Mouse (Mus musculus): ENCODE data around the gene Arhgef19.

Arhgef19 gene

DNA sequence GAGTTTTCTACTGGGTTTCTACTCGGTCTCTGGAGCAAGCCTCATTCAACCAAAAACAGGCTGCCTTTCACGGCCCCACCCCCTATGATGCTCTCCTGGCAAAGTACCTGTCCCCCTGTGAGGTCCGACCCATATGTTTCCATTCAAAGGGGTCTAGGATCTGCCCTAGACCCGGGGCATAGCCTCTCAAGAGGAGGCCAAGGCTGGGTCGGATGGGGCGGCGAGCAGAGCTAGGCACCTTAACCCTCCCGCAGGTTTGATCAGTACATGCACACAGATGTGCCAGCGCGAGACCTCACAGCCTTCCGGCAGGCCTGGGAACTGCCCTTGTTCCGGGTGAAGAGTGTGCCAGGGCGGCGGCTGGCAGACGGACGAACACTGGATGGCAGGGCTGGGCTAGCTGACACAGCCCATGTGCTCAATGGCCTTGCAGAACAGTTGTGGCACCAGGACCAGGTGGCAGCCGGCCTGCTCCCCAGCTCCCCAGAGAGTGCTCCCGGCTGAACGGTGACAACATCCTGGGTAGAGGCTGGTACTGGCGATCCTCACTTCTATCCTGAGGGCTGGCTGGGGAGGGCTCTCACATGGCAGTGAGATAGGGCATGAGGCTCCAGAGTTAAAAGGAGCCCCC is 19.6 kb upstream of the Arhgef19 start:
- ChIA-PET POLR2A (interaction anchor here in 2 of 4 experiments (0.6 to 1.2 kb wide), 4 partner anchors 10 to 265 kb away, joined by 3 to 5 read pairs (median 4); no protein-coding TSS in a partner anchor), CTCF (interaction anchor here in 3 of 4 experiments (1.0 to 1.6 kb wide), 4 partner anchors 15 to 165 kb away, joined by 3 to 6 read pairs (median 4); no protein-coding TSS in a partner anchor)

DNA sequence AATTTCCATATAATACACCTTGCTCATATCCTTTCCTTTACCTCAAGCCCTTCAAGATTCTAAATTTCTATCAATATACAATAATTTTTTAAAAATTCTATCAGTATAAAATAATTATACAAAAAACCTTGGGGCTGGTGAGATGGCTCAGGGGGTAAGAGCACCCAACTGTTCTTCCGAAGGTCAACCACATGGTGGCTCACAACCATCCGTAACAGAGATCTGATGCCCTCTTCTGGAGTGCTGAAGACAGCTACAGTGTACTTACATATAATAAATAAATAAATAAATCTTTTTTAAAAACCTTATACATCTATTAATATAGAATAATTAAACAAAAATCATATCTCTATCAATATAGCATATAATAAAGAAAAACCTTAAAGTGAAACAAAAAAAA is 17.5 kb upstream of the Arhgef19 start:
- CTCF ChIA-PET: interaction anchor here in 1 of 4 experiments (1.3 to 1.5 kb wide), 2 partner anchors 21 to 54 kb away, joined by 3 to 4 read pairs; no protein-coding TSS in a partner anchor
- POLR2A ChIA-PET: no interaction called here

DNA sequence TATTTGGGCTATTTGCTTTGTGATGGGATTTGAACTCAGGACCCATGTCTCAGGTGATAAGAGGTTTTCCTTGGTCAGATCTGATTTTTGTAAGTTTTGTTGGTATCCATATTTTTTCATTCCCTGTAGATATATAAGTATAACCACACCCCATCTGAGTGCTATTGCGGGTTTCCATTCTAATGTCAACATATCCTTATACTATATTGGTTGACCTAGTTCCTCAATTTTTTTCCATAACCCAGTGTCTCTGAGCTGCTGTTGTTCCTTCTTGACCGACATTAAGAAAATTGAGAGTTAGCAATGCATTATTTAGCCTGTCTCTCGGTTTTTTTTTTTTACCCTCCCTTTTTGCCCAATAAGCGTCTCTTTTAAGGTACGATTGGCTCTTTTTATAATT is 16.5 kb upstream of the Arhgef19 start:
- ChIA-PET POLR2A (no interaction called here), CTCF (no interaction called here)

DNA sequence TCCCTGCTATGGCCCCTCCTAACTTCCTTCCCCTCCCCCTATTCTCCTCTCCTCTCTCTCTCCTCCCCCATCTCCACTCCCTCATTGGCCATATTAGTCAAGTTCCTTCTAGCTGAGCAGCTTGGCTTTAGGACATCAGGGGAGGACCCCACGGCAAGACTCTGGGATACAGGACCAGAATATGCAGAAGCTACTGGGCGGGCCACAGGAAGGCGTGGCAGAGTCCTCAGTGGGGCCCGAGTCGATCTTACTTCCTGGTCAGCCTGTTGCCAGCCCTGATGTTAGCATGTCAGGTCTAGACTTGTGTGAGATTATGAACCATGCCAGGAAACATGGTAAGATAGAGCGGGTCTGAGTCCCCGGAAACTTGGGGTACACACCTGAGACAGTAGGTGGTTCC is 10.6 kb upstream of the Arhgef19 start:
- CTCF ChIA-PET: interaction anchor here in 1 of 4 experiments (0.7 kb wide), 1 partner anchor 188 kb away, joined by 3 read pairs; no protein-coding TSS in a partner anchor
- POLR2A ChIA-PET: interaction anchor here (0.6 to 4.1 kb wide), 12 partner anchors 11 to 327 kb away, joined by 3 to 24 read pairs (median 3); partner anchors contain the start of genes Arhgef19 (in 2 of the 4) and Rsg1 (in 1 of the 4)

DNA sequence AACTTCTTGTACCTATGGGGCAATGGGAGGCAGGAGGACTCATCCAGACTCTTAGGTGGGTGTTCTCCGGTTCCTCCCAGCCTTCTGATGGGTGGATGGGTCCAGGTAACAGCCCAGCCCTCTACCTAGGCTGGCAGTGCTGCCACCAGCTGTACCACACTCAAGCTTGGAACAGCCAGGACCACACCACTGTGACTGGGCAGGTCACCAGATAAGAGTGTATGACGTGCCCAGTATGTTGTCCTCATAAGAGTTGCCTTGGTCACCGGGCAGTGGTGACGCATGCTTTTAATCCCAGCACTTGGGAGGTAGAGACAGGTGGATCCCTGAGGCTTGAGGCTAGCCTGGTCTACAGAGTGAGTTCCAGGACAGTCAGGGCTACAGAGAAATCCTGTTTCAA is 6.1 kb upstream of the Arhgef19 start:
- ChIA-PET POLR2A (interaction anchor here in 1 of 4 experiments (0.8 kb wide), 1 partner anchor 17 kb away, joined by 3 read pairs; no protein-coding TSS in a partner anchor), CTCF (interaction anchor here in 2 of 4 experiments (0.6 to 1.2 kb wide), 2 partner anchors 28 to 234 kb away, joined by 3 to 5 read pairs; no protein-coding TSS in a partner anchor)

DNA sequence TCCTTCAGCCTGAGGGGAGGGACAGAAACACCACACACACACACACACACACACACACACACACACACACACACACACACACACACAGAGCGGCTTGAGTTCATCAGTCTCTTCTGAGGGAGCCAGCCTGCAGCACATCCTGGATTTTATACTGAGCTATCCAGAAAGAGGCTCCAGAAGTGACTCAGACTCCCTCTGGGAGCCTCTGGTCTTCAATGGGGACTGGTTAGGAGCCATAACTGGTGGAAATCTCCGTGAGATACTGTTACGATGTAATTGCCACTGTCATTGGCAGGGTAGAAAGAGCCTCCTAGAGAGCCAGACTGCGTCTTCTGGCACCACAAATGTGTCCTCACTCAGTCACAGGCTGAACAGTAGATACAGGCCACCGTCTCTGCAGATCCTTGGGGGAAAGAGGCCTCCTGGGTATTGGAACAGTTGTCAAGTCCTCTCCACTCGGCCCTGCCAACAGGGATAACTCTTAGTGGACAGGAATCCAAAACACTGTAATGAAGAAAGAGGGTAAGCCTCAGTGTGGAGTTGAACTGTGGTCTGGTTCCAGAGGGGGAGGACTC is 3.7 kb upstream of the Arhgef19 start:
- POLR2A ChIA-PET: interaction anchor here in 3 of 4 experiments (0.6 to 1.4 kb wide), 5 partner anchors 11 to 830 kb away, joined by 3 to 8 read pairs (median 3); no protein-coding TSS in a partner anchor

DNA sequence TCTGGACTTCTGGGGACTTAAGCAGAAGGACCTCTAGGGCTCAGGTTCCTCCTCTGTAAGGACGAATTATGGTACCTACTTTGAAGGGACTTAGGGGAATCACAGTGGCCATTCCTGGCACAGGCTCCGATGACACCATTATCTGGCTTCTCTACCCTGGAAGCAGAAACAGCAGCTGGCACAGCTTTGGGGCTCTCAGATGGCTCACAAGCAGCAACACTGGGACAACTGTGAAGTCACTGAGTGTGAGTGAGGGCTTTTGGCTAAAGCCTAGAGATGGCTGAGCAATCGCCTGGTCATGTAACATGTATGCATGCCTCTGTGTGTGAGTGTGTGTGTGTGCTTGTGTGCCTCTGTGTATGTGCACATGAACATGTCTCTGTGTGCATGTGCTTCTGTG is 2.4 kb upstream of the Arhgef19 start:
- POLR2A ChIA-PET: interaction anchor here in 1 of 4 experiments (0.6 kb wide), 1 partner anchor 66 kb away, joined by 3 read pairs; no protein-coding TSS in a partner anchor
- CTCF ChIA-PET: no interaction called here

More for the DNA sequence above, 3.7 kb upstream of the Arhgef19 start:
- CTCF ChIA-PET: interaction anchor here in 1 of 4 experiments (0.6 kb wide), 1 partner anchor 469 kb away, joined by 3 read pairs; no protein-coding TSS in a partner anchor

DNA sequence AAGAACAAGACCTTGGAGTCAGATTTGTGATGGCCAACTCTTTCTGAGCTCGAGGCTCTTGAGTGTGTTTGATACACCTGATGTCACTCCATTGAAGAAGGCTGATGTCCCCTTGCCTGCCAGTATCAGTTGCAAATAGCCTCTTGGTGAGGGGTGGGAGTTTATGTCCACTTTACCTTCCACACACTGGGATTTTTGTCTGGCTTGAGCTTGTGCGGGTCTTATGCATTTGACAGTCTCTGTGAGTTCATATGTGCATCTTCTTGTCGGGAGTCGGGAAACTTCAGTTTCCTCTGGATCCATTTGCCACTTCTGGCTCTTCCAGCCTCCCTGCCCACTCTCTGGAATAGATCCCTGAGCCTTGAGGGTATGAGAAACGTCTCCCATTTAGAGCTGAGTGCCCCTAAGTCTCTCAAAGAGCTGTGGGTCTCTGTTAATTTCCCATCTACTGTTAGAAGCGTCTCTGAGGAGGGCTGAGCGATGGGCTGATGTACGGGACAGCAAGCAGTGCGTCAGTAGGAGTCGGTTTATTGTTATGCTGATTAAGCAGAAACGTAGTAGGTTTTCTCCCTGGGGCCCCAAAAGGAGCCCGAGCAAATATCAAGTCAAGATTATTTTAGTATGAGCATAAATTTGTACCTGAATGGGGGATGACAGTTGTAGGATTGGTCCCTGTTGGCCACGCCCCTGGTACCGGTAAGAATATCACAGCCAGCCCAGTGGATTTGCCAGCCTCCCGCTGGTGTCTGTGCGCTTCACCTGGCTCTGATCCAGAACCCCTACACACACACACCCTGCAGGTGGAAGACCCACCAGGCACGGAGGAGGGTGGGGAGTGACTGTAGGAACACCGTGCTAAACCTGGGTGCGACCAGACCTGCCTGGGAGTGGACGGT is 559 bp upstream of the Arhgef19 start:
- POLR2A ChIA-PET: interaction anchor here in 3 of 4 experiments (0.5 to 4.2 kb wide), 11 partner anchors 9 to 333 kb away, joined by 3 to 24 read pairs (median 5); no protein-coding TSS in a partner anchor

DNA sequence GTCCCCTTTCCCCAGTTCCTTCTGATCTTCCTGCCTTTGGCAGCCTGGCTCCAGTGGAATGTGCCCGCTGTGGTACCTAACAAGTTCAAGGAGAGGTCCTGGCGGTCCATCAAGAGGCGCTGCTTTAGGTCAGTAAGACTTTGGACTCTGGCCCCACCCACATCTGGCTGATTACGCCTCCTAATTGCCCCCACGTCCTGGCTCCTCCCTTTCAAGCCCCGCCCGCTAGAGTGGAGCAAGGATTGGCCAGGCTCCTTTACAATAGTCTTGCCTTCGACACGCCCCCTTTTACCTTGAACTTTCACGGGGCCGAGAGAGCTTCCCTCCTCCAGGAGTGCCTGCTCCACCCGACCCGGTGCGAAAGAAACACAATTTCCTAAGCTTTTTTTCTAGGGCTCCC is 1.3 kb downstream of the Arhgef19 start:
- POLR2A ChIA-PET: interaction anchor here in 3 of 4 experiments (0.6 to 4.2 kb wide), 26 partner anchors 9 to 328 kb away, joined by 3 to 24 read pairs (median 4); no protein-coding TSS in a partner anchor
- CTCF ChIA-PET: interaction anchor here (0.5 to 2.8 kb wide), 10 partner anchors 14 to 190 kb away, joined by 3 to 9 read pairs (median 3); partner anchors contain the start of gene Fbxo42 (in 1 of the 4)

More for the DNA sequence above, 559 bp upstream of the Arhgef19 start:
- CTCF ChIA-PET: interaction anchor here in 3 of 4 experiments (0.6 to 1.3 kb wide), 5 partner anchors 9 to 160 kb away, joined by 3 read pairs; partner anchors contain the start of gene Necap2 (in 1 of the 3)

DNA sequence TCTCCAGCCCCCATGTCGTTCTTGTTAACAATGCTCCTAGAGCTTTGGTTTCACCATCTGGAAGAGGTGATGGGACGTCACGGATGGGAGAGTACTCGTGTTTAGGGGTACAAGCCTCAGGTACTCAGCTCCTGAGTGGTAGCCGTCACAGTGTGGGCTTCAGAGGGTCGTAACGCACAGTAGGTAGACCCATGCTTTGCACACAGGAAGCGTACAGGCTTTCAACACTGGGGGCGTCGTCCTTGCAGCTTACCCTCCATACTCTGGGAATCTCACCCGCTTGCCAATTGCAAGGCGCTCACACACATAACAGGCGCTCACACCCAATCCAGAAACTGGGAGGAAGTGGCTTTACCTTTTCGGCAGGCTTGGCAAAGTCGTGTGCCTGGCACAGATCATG is 2.6 kb downstream of the Arhgef19 start:
- ChIA-PET POLR2A (interaction anchor here in 2 of 4 experiments (0.5 to 4.2 kb wide), 13 partner anchors 8 to 127 kb away, joined by 3 to 24 read pairs (median 4); no protein-coding TSS in a partner anchor), CTCF (interaction anchor here in 2 of 4 experiments (0.6 to 2.8 kb wide), 3 partner anchors 94 to 120 kb away, joined by 3 to 9 read pairs (median 3); partner anchors contain the start of gene Fbxo42 (in 1 of the 2))

DNA sequence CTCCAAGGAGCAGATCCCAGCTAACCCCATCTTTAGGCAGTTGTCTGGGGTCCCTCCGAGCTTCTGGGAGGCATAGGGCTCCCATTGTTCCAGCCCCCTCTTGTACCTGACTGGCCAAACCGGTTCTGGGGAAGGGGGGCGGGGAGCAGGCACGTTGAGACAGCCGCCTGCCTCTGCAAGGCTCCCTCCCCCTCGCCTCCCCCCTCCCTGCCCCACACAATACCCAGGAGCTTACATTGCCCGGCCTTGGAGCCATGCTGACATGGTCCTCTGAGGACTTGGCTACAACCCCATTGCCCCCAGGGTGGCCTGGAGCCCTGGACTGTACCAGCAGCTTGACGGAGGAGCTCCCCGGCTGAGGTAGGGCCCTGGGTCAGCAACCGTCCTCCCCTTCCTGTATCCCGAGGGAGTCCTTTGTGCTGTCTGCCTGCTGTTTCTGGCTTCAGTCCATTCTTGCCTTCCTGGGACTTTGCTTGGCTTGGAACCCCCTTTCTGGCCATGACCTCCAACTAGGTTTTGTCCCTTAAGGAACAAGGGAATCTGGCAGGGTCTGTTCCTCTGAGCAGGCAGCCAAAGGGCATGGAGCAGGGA is 3.4 kb downstream of the Arhgef19 start:
- CTCF ChIA-PET: interaction anchor here in 3 of 4 experiments (0.6 to 2.8 kb wide), 7 partner anchors 10 to 202 kb away, joined by 3 to 9 read pairs (median 3); partner anchors contain the start of gene Fbxo42 (in 1 of the 3)
- POLR2A ChIA-PET: interaction anchor here in 3 of 4 experiments (0.6 to 1.3 kb wide), 12 partner anchors 10 to 322 kb away, joined by 3 to 6 read pairs (median 4); no protein-coding TSS in a partner anchor

DNA sequence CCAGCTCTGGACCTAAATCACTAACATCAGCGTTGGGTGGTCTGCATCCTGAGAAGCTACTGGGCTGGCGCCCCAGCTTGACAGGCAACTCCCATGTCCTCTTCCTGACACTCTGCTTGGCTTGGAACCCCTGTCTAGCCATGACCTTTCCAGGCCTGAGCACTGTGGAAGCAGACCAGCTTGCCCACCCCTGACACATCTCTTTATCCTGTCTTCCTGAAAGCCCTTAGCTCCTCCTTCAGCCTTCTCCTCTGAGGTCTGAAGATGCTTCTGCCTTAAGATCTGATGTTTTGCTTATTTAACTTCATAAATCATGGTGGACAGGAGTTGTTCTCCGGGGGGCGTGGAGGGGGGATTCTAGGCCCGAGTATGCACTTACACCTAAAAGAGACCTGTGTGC is 4.3 kb downstream of the Arhgef19 start:
- ChIA-PET CTCF (interaction anchor here in 2 of 4 experiments (0.7 to 1.1 kb wide), 2 partner anchors 27 to 122 kb away, joined by 3 to 4 read pairs; no protein-coding TSS in a partner anchor), POLR2A (interaction anchor here in 1 of 4 experiments (0.8 to 1.6 kb wide), 3 partner anchors 16 to 322 kb away, joined by 3 to 7 read pairs (median 3); no protein-coding TSS in a partner anchor)

DNA sequence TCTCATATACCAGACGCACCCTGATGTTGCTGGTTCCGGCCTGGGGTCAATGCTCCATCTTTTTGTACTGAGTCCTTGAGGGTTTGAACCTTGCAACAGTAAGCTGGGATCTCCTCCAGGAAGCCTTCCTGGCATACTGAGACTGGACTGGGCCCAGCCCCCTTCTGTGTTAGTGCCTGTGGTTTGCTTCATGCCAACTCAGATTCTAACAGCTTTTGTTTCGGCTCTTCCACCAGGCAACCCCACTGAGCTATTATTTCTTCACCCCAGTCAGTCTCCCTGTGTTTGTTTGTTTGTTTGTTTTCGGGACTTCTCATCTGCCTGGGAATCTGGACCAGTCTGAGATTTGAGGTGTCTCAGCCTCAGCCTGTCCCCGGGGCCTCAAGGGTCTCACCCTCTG is 5.1 kb downstream of the Arhgef19 start:
- CTCF ChIA-PET: interaction anchor here in 1 of 4 experiments (1.0 to 1.1 kb wide), 2 partner anchors 28 to 102 kb away, joined by 3 read pairs; no protein-coding TSS in a partner anchor
- POLR2A ChIA-PET: interaction anchor here in 1 of 4 experiments (1.2 to 1.6 kb wide), 4 partner anchors 13 to 70 kb away, joined by 3 to 7 read pairs (median 3); no protein-coding TSS in a partner anchor

DNA sequence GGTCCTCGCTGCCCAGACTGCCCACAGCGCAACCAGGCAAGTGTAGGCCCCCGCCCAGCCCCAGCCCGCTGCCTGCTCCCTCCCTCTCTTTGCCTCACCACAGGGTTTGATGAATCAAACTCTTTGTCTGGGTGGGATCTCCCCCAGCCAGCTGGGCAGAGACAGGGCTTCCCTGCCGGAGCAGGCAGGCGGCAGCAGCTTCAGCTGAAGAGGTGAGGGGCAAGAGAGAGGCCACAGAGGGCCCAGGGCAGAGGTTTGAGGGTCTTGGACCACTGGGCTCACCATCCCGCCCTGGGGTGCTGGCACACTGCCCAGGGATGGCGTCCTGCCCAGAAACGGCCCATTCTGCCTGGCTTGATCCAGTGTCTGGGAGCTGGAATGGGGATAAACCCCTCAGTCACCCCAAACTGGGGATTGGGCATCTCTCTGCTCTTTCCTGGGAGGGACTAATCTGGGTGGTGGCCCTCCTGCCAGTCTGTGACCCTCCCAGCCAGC is 5.7 kb downstream of the Arhgef19 start:
- ChIA-PET CTCF (interaction anchor here in 1 of 4 experiments (0.8 to 1.0 kb wide), 2 partner anchors 102 to 154 kb away, joined by 3 read pairs; partner anchors contain the start of gene Clcnka), POLR2A (interaction anchor here in 1 of 4 experiments (1.2 to 2.0 kb wide), 5 partner anchors 12 to 71 kb away, joined by 3 to 7 read pairs (median 3); no protein-coding TSS in a partner anchor)

DNA sequence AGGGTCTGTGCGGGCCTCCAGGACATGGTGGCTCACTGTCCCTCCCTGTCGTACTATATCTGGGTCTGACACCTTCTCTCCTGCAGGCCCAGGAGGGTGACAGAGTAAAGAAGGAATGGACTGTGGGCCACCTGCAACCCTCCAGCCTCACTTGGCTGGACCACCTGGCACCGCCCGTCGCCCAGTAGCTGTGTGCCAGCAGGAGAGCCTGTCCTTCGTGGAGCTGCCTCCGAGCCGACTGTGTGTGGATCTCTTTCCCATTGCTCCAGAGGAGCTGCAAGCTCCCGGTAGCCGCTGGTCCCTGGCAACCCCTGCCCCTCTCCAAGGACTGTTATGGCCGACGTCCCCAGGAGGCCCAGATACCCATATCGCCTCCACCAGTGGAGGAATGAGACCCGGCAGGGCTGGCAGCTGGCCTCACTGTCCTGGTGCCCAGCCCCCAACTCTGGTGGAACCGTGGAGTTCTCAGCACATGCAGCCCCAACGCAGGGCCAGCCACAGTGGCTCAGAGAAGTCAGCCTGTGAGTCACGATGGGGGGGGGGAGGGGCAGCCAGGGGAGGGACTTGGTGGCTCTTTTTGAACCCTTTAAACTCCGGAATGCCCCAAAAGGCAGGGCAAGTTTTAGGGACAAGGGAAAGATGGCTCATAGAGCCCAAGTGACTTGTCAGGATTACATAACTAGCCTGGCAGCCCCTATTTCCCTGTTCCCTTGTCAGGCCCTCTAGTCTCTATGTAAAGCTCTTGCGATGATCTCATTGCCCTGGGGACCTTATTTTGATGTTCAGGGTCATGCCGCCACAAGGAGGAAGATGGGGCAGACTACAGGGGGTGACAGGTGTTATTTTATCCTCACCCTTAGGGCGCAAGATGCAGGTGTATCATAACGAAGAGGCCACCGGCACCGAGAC is 7.0 kb downstream of the Arhgef19 start:
- ChIA-PET CTCF (interaction anchor here in 3 of 4 experiments (0.5 to 3.2 kb wide), 10 partner anchors 9 to 378 kb away, joined by 3 to 16 read pairs (median 4); no protein-coding TSS in a partner anchor), POLR2A (interaction anchor here in 2 of 4 experiments (0.5 to 5.5 kb wide), 20 partner anchors 10 to 319 kb away, joined by 3 to 43 read pairs (median 3); partner anchors contain the start of gene Szrd1 (in 1 of the 2))

DNA sequence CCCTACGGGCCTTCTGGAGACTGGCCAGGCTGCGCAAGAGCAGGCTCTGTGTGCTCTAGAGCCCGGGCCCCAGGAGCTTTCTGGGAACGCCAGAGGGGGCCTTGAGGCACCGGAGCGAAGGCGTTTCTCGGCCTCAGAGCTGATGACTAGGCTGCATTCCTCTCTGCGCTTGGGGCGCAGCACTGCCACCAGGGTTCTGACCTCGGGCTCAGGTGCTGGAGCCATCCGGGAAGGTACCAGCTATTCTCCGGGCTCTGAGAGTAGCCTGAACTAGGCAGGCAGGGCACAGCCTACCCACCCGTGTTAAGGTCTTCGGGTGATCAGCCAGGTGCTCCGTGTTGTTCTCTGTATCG is 7.7 kb downstream of the Arhgef19 start:
- CTCF ChIA-PET: interaction anchor here in 3 of 4 experiments (0.6 to 3.2 kb wide), 11 partner anchors 8 to 148 kb away, joined by 3 to 16 read pairs (median 4); no protein-coding TSS in a partner anchor
- POLR2A ChIA-PET: interaction anchor here (0.5 to 5.5 kb wide), 20 partner anchors 11 to 318 kb away, joined by 3 to 43 read pairs (median 4); no protein-coding TSS in a partner anchor

All from embryonic stem cell, embryonic (primary cell).